Mouse (Mus musculus): ENCODE results near the gene Rnf216.

DNA sequence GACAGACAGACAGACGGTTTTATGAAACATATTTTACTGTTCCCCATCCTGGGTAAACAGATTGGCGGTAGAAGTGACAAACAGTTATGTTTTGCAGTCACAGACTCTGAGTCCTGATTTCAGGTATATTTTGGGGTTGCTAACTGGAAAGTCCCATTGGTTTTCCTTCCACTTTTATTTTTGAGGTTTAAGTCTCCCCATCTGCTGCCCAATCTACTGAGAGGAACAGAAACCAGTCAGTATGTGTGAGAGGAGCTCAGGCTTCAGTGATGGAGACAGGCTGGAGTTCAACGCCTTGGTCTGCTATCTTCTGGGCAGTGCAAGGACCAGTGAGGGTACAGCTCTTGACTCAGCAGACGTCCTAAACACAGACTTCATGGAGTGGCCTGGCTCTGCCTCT is 74.0 kb downstream of the Rnf216 start:
- TF ChIP-seq POLR2A (IDR thresholded peaks at IDR 0.05; ENCODE audit: control insufficient read depth, low read depth, low read length): no peak
- TF ChIP-seq CTCF (IDR thresholded peaks at IDR 0.05; ENCODE audit: control insufficient read depth, insufficient read depth, insufficient replicate concordance, low read depth, low read length): no peak
